Mouse (Mus musculus): ENCODE results near the gene Nckap1l.
"Not testable (repeated sequence)": the region's sequence is repeated elsewhere in the genome, so short reads cannot be mapped to it uniquely, and the experiment has no call there.

The Nckap1l gene

DNA sequence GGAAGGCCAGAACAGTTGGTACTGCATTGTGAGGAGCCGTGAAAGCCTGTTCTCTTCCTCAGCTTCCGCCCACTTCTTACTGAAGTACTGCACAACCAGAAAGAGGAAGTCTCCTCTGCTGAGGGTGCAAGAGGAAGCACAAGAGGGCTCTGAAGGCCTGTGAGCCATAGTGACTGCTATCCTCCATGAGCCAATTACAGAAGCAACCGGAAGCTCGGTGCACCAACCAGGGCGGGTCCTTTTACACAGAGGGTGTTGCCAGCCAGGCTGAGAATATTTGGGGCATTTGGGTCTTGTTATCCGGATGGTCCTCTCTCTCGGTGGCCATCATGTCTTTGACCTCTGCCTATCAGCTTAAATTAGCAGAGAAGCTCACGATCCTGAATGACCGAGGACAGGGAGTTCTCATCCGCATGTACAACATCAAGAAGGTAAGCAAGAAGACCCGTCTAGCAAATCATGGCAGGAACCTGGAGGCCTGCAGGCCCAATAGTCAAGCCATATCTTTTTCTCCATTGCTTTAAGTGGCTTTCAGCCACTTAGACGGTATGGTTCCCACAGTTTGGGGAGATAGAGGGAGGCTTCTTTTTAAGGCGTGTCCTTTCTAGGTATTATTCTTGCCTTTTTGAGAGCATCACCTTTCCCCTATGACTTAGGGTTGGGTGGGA, at the start of gene Nckap1l:
Gene Nckap1l (plus strand): TSS at position 244 of the 668 bp plus-strand sequence.
- peak; percentile 78 for DNase-seq (ENCODE audit: low spot score in 2 of 2)

DNA sequence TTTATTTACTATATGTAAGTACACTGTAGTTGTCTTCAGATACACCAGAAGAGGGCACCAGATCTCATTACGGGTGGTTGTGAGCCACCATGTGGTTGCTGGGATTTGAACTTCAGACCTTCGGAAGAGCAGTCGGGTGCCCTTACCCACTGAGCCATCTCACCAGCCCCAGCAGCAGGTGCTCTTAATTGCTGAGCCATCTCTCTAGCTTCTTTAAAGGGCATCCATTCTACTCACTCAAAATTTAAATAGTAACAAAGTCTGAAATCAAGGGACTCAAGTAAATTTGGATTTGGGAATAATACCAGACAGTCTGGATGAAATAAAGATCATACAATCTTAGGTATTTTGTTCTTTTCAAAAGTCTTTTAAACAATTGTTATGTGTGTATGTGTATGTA, 48.0 kb upstream of the Nckap1l start:
- DNase-seq (ENCODE audit: low spot score in 2 of 2), result not testable (repeated sequence)

DNA sequence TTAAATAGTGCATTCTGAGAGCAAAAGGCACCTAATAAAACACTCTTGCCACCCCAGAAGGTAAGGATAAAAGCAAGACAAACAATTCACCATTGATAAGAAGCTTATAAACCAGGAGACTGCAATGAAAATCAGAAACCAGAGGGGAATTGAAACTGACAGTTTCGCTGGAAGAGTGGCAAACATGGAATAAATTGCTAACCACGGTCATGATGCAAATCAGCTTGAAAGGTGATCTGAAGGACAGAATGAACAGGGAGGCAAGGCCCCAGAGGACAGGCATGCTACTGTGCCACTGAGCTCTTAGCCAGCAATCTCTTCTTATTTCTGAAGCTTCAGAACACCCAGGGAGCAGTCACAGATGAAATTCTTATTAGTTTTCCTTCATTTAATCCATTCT, 26.6 kb upstream of the Nckap1l start:
- no peak for DNase-seq (ENCODE audit: low spot score in 2 of 2)

DNA sequence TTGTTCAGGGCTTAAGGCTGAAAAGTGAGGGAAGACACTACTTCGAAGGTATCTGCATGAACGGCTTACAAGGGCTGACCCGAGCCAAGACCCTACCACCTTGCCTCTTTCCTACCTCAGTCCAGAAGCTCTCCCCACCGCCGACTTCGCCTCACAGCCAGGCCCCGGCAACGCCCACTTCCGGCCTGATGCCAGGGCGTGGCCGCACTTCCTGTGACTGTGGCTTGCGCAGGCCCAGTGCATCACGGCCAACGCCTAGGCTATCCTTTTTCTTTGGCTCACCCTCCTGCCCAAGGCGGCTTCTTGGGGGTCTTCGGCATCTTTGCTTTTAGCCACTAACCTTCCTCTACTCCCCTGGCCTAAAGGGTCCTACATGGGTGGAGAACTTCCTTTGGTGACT, 23.4 kb upstream of the Nckap1l start, which contains the start of gene Gtsf1:
Gene Gtsf1 (minus strand): TSS at position 230 of the 400 bp plus-strand sequence.
- no peak for DNase-seq (ENCODE audit: low spot score in 2 of 2)

DNA sequence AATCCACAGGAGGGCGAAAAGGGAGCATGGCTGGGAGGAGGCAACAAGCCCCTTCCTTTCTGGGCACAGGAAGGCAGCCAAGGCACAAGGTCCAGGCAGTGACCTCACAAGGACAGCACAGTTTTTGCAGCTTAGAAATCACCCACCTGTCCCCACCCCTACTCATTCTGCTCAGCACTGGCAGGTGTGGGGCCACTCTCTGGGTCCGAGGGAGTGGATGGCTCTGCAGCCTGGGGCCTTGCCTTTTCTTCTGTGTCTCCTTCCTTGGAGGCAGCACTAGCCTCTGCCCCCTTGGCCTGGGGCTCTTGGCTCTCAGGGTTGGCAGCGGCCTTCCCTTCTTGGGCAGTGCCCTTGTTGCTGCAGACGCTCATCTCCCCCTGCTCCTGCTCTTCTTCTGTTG, 7.6 kb upstream of the Nckap1l start:
- not testable (repeated sequence) for DNase-seq (ENCODE audit: low spot score in 2 of 2)

DNA sequence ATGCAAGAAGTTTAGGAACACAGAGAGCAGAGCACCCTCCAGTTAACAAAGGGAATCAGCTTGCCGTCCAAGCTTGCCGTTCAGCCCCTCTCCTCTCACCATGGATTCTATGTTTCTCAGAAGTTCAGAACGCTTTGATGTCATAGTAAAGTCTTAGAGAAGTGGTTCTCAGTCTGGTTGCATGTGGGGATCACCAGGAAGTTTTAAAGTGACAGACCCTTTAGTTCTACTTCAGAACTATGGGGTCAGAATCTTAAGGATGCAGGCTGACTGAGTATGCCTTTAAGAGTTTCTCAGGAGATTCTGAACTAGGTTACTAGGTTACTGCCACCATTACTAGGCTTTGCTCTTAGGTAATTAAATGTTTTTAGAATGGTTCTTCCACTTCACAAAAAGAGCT, 5.2 kb upstream of the Nckap1l start, which contains the start of gene Gtsf2:
Gene Gtsf2 (minus strand): TSS at position 101 of the 400 bp plus-strand sequence.
- no peak for DNase-seq (ENCODE audit: low spot score in 2 of 2)

DNA sequence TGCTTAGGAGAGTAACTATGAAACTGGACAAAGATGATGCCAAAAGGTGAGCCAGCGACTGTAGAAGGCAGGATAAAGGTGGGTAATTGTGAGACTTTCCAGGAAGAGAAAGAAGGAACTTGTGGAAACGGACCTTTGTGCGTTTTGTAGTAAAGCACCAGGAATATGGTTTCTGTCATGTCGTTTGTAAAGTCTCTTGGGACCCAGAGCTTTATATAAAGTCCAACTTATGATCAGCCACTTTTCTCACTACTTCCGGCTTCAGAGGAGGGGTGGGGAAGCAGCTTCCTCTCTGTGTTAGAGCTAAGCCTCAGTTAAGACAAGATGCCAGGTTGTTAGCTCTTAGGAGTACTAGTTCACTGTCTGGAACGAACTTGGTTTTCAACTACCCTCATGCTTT, 855 bp downstream of the Nckap1l start:
- DNase-seq (ENCODE audit: low spot score in 2 of 2), result peak in 1 of 2 experiments; percentile 11

DNA sequence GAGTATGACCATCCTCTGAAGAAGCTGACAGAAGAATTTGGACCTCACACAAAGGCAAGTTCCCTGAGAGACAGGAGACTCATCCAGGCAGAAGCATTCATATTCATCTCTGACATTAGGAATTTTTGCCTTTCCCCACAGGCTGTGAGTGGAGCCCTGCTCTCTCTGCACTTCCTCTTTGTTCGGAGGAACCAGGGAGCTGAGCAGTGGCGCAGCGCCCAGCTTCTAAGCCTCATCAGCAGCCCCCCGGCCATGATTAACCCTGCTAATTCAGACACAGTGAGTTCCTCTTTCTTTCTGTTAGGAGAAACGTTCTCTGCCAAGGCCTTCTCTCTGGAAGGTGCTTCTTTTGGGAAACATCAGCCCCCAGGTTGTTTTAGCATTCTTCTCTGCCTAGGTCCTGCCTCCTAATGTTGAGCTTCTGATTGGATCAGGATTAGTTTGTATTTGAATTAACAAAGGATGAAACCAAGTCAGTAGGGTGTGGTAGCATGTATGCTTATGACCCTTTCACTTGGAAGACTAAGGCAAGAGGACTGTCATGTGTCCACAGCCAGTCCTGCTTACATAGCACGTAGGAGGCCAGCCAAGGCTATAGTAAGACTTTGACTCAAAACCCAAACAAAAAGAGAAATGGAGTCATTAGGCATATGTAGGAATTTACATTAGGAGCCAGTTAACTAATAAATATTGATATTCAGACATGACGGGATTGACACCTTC, 9.1 kb downstream of the Nckap1l start:
- no peak for DNase-seq (ENCODE audit: low spot score in 2 of 2)

DNA sequence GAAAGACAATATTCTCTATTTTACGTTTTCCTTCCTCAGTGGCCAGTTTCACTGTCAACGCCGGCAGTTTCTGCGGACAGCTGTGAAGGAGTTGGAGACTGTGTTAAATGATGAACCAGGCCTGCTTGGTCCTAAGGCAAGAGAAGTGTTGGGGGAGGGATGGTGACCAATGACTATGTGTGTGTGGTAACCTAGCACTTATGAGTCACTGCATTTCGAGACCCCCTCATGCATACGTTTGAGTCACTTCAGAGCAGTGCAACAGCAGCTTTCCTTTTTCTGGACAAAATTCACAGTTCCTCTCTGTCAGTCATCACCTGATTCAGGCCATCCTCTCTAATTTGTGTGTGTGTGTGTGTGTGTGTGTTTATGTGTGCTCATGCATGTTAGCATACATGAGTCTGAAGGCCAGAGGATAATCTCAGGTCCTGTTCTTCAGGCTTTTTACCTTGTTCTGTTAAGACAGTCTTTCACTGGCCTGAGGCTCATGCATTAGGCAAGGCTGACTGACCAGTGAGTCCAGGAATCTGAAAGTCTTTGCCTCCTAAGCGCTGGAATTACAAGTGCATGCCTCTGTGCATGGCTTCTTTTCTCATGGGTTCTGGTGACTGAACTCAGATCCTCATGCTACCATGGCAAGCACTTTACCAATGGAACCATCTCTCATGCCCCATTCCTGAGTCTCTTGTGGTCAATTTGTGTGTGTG, 18.0 kb downstream of the Nckap1l start:
- no peak for DNase-seq (ENCODE audit: low spot score in 2 of 2)

DNA sequence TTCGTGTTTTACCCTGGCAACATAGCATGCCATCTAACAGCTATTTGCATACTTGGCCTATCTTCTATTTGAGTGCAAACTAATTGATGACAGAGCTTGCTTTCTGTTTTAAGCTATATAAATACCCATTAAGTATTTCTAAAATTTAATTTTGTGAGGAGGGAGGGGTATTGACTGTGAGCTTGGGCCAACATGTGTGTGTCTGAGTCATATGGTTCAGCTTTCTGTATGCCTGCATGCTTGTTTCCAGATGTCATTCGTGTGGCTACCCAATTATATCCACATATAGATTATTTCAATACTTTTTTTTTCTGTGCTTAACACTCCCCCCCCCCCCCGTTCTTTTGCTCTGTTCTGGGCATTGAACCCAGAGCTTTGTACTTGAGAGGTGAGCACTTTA, 18.7 kb downstream of the Nckap1l start:
- no peak for DNase-seq (ENCODE audit: low spot score in 2 of 2)

DNA sequence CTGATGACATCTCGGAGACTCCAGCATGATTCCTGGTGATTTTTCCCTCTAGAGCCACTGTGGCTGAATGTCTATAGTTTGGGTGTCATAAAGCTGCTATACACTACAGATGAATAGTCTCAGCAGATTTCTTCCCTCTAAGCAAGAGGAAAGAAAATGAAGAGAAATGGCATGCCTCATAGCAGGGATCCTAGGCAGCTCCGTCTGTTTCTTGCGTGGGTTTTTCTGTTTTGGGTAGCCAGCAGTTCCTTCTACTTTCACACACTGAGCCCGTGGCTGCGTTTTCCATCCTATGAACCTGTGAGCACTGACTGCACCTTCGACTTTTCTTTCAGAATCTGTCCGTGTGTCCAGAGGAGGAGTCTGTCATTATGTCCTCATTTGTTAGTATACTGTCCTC, 19.6 kb downstream of the Nckap1l start:
- no peak for DNase-seq (ENCODE audit: low spot score in 2 of 2)

DNA sequence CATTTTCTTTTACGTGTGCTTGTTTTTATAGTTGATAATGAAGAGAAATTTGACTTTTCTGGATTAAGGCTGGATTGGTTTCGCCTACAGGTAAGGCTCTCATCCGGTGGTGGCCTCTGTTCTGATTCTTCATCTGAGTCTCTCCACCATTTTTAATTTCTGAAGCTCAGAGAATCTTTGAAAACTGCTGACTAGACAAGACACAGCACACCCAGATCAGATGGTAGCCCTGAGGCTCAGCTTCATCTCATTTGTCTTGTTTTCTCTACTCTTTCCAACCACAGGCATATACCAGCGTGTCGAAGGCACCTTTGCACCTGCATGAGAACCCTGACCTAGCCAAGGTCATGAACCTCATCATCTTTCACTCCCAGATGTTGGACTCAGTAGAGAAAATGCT, 20.2 kb downstream of the Nckap1l start:
- no peak for DNase-seq (ENCODE audit: low spot score in 2 of 2)

DNA sequence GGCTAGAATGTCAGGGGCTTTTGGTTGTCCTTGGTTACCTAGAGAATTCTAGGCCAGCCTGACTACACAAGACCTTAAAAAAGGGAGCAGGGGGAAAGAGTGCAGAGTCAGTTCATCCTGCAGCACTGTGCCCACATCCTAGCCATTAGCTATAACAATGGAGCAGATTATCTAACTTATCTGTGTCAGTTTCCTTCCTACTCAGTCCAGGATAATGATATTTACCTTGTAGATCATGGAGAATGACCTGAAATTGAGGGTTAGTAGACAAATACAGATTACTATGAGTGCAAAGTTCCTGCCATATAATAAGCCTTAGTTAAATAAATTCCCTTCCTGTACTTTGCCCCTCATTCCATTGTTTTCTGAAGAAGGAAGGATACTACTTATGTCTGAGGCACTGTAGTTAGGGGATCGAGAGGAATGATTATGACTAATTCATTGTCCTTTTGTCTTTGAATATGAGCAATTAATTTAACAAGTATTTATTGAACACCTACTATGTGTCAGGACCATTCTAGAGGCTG, 25.5 kb downstream of the Nckap1l start:
- DNase-seq (ENCODE audit: low spot score in 2 of 2), result no peak

DNA sequence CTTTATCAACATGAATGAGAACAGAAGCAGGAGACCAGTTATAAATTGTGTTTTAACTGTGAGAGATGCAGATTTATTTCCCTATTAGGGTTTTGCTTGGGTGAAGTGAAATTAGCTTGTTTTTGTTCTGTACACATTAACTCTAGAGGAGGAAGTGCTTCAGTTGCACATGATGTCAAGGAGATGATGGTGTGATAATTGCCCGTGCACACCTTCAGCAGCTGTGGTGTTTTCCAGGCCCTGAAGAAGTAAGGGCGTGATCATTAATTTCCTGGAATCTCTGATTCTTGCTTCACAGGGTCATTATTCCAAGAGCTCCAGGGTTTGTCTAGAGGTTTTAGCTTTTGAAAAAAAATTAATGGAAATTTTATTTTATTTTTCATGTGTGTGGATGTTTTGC, 26.5 kb downstream of the Nckap1l start:
- no peak for DNase-seq (ENCODE audit: low spot score in 2 of 2)

DNA sequence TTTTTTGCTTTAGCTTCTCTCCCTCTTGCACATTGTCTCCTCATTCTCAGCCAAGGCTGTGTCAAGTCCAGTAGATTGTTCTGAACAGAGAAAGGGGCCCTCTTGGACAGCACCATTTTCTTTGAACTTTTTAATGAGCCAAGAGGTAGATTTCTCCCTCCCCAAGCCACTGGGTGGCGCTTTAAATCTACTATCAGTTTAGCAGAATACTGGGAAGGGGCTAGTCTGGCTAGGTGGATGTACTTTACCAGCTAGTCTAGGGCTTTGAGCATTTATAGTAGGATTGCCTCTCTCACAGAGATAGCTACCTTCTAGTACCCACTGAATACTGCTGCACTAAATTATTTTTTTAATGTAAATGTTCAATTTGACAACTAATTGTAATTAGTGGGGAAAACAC, 28.9 kb downstream of the Nckap1l start:
- no peak for DNase-seq (ENCODE audit: low spot score in 2 of 2)

DNA sequence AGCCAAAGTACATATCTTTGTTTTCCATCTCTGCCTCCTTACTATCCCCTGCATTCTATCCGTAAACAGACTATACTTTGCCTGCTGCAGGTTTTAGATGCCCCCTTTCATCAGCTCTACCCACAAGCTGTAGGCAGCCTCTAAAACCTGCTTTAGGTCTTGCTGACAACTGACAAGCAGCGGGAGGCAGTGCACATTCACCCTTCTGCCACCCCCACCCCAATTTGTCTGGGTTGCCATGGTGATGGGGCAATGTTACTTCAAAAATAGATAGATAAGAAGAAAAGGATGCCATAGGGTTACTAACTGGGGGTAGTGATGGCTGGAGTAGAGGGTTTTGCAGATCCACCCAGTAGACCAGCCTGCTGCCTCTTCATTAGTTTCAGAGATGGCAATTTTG, 30.9 kb downstream of the Nckap1l start:
- no peak for DNase-seq (ENCODE audit: low spot score in 2 of 2)

DNA sequence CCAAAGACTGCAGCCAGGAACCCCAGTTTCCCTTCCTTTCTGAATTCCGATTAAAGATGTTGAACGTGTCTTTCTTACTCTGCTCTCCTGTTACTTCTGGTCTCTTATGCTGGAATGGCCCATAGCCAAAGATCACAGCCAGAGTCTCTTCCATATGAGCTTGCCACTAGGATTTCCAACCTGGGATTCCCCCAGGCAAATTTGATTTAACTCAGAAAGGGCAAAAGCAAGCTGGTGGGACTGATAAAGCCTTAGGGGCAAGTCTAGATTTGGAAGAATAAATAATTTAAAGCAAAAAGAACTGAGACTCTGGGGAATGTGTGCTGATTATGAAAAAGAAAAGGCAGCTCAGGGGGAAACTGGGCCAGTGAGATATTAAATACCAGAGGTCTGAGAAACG, 31.5 kb downstream of the Nckap1l start:
- DNase-seq (ENCODE audit: low spot score in 2 of 2), result no peak

DNA sequence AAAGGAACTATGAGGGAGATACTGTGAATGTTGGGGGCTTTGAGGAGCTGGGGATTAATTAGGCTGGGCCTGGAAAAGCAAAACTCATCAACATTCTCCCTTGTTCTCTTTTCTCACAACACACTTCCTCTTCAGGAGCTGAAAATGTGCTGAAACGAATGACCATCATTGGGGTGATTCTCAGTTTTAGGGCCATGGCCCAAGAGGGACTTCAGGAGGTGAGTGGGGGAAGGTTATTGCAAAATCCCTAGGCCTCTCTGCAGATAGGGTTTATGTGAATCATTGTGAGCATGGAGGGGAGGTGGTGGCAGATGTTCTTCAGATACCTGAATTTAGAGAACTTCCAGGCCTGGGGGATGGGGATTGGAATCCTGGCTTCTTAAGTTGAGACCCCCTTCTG, 33.1 kb downstream of the Nckap1l start:
- DNase-seq (ENCODE audit: low spot score in 2 of 2), result no peak

DNA sequence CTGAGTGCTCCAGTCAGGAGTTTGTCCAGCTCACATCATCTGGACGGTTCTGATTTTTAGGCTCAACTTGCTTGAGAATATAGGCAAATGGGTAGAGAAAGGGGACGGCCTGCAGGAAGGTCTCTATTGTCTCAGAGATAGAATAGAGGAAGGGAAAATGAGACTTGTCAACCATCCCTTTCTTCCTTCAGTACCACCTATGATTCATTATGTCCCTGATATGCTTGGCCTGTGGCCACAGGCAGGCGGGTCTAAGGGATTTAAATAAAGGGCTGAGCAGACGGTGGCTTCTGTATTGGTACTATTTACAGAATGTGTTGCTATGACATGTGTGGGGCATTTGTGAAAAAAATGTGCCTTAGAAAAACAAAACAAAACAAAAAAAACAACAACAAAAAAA, 34.7 kb downstream of the Nckap1l start:
- no peak for DNase-seq (ENCODE audit: low spot score in 2 of 2)

DNA sequence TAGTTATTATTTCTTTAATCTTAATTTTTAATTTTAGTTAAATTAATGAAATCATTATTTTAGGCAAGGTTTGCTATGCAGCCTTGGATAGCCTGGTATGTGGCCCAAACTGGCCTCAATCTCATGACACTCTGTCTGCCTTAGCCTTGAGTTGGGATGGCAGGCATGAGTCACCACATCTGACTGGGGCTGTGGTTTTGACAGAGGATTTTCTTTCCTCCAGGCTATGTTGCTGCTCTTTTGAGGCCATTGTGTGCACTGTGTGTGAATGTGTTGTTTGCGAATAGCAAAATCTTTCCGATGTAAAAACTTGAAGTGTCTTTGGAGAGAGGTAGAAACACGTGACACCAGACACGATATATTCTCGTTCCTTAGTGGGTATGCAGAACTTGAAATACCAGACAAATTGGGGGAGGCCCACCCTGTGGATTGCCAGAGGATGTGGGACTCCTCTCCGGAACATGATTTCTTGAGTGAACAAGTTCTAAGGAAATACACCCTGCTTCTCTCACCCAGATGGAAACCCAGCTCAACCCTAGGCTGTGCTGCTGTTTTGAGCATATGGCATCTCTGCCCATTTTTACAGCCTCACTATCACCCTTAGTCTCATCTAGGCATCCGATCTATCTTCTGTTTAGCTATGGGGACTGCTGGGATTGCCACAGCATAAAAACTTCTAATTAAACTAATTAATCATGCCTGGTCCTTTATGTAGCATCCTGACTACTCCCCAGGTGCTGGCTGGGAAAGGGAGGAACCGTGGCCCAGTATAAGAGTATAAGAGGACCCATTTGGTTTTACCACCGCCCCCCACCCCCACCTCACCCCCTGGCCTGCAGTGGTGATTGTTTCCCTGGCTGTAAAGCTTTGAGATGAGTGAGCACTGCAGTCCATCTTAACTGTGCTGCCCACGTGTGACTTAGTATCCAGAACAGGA, 42.9 kb downstream of the Nckap1l start:
- no peak for DNase-seq (ENCODE audit: low spot score in 2 of 2)

DNA sequence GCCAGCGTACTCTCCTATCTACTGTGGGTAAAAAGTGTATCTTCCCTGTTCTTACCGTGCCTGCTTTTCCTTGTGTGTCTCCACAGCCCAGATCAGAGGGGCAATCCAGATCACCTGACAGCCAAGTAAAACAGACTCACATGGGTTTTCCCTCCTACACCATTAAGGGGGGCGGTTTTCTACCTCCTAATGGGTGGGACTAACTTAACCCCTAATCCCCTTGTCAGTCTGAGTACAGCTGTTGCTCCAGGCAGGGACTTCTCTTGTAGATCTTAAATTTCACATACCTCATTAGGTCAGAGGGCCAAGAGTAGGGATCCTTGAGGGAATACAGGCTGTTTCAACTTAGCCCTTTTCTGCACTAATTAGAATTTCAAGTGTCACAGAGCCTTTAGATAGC, 44.6 kb downstream of the Nckap1l start:
- DNase-seq (ENCODE audit: low spot score in 2 of 2), result no peak

Data from thymus, postnatal 10 days (tissue).